Mouse (Mus musculus) lung, postnatal 0 days (tissue): ENCODE results near the gene Hint2.

ENCODE experiments used
- CTCF ChIP-seq: IDR thresholded peaks from 2 replicates; pipeline ENCODE4 v1.5.1; 2016; ENCODE audit warnings: antibody characterized with exemption, mild to moderate bottlenecking
- EP300 ChIP-seq: IDR thresholded peaks from 2 replicates; pipeline ENCODE4 v1.6.1; 2016; ENCODE audit warnings: antibody characterized with exemption, mild to moderate bottlenecking, control low read depth

- TF ChIP-seq CTCF (no peak), EP300 (no peak)
Measured at GRCm38 (mm10) chr4:43695249-43695671, 39.0 kb upstream of the Hint2 start.
